Mouse (Mus musculus) cerebellum, adult 2 months (tissue): ENCODE results near the gene Erv3.
A peak's percentile ranks its signal among the peaks of the same experiment; 100 is the strongest.

ENCODE experiments used
- CTCF ChIP-seq: fragments of 200-500 bp; IDR thresholded peaks from 2 replicates; pipeline ENCODE4 v1.5.1; 2011; ENCODE audit warnings: low read depth, mild to moderate bottlenecking, control low read depth, low read length, moderate library complexity, borderline replicate concordance; ENCODE audit not compliant: insufficient read depth
- POLR2A ChIP-seq: fragments of 200-500 bp; IDR thresholded peaks from 2 replicates; pipeline ENCODE4 v1.6.1; 2011; ENCODE audit warnings: low read length, control low read depth, borderline replicate concordance; ENCODE audit not compliant: insufficient read depth

DNA sequence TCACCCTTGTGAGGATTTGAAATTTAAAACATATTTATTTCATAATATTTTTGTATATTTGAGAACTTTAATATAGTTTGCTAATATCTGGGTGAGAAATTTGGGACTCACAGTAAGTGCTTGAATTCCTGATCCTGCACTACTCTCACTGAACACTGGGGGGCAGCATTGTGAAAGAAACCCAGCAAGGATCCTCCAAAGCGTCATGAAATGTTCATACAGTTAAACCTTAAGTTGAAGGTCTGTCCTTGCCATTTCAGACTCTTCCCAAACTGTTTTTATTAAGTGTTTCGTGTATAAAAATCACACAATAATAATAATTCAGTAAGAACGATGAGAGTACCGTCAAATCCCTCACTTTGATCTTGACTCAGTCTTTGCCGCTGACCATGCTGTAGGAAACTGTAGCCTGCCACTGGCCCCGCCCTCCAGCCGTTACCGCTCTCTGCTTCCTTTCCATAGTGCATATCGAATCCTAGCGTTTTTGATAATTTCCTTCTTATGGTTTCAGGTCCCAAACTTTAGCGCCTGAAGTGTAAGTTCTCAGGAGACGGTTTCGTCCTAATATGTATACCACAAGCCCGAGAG lies 39.4 kb downstream of the Erv3 start:
- TF ChIP-seq CTCF, result peak; percentile 75
- TF ChIP-seq POLR2A, result no peak
